Mouse (Mus musculus) layer of hippocampus, adult 18-20 months (tissue): ENCODE data around the gene Olfr448. TPM values are rescaled to one million over a fixed set of nuclear protein-coding genes. Genes with fewer than 3 reads are reported as not detected.
A peak's percentile ranks its signal among the peaks of the same experiment; 100 is the strongest.

Experiments
- DNase-seq, 2 experiments: peaks; one replicate each; pipeline ENCODE4 v3.0.0; 2022; ENCODE audit warnings: low spot score in 2 of 2
- long read RNA-seq: library from polyadenylated mRNA; stranded (forward); transcript quantifications from one replicate; pipeline ENCODE4 v2.0.0, GENCODE M21; 2021
- total RNA-seq, 2 experiments: library from RNA; stranded (reverse); gene quantifications; 2 replicates each; pipeline ENCODE4 v1.2.3; 2021

Olfr448 gene
- not detected for total RNA-seq
- long read RNA-seq, result 0 reads

DNA sequence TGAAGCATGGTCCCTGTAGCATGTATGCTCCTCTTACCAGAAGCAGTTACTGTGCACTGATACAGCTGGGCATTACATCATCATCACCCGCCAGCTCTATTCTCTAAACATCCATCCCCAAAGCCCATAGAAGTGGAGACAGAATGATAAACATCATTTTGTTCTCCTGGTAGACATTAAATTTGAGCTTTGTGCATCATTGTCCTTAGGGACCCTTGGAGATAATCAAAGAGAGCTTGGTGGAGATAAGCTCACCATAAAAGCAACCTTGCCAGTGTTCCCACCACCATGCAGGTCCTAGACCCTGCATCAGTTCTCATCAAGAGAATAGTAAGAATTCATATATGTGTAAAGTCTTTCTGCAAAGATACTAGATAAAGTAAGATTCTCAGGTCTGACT lies at the start of gene Olfr448:
TSS of gene Olfr448 (plus strand) at position 301 of the 400 bp plus-strand sequence.
- DNase-seq, result no peak

DNA sequence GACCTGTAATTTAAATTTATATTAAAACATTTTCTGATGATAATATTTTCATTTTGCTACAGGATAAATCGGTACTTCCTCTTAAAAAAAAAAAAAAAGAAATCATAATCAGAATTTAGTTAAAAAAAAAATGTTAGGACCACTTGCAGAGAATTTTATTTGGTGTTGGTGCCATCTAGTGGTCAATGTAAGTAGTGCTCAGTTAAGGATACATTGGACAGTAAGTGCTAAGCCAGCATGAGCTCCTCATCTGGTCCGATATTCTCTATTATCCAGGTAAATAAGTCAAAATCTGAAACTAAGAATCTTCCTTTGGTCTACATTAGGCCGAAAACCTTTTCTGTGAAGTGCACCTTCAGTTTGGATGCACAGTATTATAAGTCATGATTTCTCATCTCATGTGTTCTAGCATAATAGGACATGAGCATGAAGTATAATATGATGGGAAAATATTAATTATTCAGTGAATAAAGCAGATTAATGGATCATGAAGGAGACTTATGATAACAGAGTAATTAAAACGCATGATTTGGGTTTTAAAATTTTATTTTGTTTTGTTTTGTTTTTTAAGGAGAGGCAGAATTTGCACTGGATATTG lies 29.9 kb upstream of the Olfr448 start:
- DNase-seq, result peak; percentile 3 to 82

DNA sequence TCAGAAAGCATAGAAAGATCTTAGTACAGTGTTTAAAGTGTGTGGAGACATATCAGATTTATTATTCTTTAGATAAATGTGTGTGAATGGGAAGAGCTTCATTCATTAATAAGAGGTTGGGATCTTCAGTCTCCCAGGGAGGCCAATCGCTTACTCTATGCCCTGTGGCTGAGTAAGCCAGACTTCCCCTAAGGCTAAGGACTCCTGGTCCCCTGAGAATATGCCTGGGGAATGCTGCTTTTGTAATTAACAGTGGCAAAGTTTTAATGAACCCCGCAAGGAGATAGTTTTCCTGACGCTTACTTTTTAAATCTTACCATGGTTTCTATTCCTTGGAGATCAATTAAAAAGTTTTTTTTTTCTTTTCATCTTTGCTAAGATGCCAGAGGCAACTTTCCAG lies 20.5 kb upstream of the Olfr448 start:
- no peak for DNase-seq

DNA sequence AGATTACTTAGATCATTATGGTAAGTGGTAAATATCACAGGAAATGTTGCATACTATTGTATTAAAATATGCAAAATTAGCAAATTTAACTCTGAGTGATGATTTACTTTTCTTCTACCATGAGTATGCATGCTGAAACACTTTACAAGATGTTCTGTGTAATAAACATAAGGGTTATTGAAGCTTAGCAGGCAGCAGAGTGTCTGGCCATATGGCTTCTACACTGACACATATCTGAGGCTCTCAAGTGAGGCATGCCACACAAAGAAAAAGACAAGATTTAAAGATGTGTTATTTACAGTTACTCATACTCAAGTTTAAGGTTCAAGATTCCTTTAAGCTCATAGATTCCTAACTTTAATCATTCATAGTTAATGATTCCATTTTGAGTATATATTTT lies 13.9 kb upstream of the Olfr448 start:
- DNase-seq, result peak in 1 of 2 experiments; percentile 53

DNA sequence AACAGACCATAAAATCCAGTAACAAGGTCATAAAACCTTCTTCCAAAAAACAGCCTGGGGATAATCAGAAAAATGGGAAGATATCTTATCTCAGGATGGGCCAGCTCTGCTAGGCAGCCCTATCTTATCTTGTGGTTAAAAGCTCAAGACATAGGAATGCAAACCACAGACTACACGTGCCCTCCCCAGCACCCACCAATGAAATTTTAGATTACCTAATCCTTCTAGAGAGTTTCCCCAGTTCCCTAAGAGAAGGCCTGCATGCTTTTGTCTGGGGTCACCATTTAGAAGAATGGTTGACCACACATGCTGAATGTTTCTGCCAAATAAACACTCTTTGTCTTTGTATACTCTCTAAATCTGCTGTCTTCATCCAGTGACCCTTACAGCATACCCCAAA lies 10.1 kb downstream of the Olfr448 start:
- no peak for DNase-seq

DNA sequence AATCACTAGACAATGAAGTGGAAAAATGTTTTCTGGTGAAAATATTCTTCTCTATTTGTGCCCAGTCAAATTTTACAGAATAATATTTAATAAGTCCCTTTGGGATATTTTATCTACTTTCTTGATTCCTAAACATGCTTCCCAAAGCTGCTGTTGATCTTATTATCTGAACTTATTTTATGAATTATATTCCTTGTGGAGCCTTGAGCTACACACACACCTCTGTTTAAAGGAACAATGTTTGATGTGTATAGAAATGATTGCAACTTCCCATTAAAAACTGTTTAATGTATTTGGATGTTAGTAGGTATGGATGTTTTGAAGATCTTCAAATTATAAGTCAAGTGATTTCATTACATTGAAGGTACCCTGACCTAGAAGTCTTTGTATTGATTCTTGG lies 18.3 kb downstream of the Olfr448 start, which contains the start of gene Olfr447:
TSS of gene Olfr447 (plus strand) at position 301 of the 400 bp plus-strand sequence.
- DNase-seq, result no peak

DNA sequence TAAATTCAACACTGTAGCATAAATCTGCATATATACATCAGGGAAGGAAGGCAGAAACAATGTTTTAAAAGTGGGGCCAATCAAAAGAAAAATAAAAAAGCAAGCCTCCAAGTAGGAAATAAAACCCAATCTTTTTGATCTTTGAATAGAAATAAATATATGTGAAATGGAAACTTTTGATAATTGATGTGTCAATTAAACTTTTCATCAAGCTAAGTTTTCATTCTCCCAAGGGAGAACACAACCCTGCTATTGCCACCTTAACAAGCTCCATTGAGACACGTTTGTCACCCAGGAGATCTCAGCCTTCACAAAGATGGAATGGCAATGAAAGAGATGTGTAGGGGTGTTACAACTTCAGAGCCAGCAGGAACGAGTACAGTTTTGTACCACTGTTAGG lies 30.8 kb downstream of the Olfr448 start, which contains the start of gene Olfr446:
TSS of gene Olfr446 (plus strand) at position 301 of the 400 bp plus-strand sequence.
- no peak for DNase-seq

Other genes with a start within 250 kb of the Olfr448 start
- under 1 TPM; 0.50 to 0.61 TPM for gene Tcaf2, start 245.2 kb upstream of the Olfr448 start, total RNA-seq
- gene Tcaf1, start 180.4 kb upstream of the Olfr448 start, total RNA-seq, result 100 to 1,000 TPM; 205 to 214 TPM
- gene Olfr453, start 151.1 kb upstream of the Olfr448 start, total RNA-seq, result not detected
- gene Olfr38, start 134.0 kb upstream of the Olfr448 start, total RNA-seq, result not detected
- not detected for gene Olfr452, start 105.3 kb upstream of the Olfr448 start, total RNA-seq
- not detected for gene Olfr450, start 78.5 kb upstream of the Olfr448 start, total RNA-seq
- not detected for gene Olfr449, start 56.1 kb upstream of the Olfr448 start, total RNA-seq
- gene Olfr447, start 18.4 kb downstream of the Olfr448 start, total RNA-seq, result not detected
- gene Olfr446, start 30.9 kb downstream of the Olfr448 start, total RNA-seq, result not detected
- gene Olfr444, start 58.6 kb downstream of the Olfr448 start, total RNA-seq, result not detected
- gene Olfr441, start 215.9 kb downstream of the Olfr448 start, total RNA-seq, result not detected